Mouse (Mus musculus) ES-E14 (cell line): ENCODE measurements at regions not wholly inside any gene's neighbourhood (a gene's known extent, or its start where the extent isn't known, plus 50 kb on each side); places are given as distances from the start of the nearest gene placed in this dataset.

Experiments used
- CHD2 ChIP-seq: IDR thresholded peaks from 2 replicates; pipeline ENCODE4 v1.6.1; 2014; ENCODE audit warnings: mild to moderate bottlenecking, low read depth, low read length, inconsistent platforms
- HCFC1 ChIP-seq: IDR thresholded peaks from 2 replicates; pipeline ENCODE4 v1.6.1; 2012; ENCODE audit warnings: low read length, inconsistent platforms, borderline replicate concordance; ENCODE audit not compliant: insufficient read depth
- ZC3H11A ChIP-seq: IDR thresholded peaks from 2 replicates; pipeline ENCODE4 v1.6.1; 2012; ENCODE audit warnings: low read depth, mild to moderate bottlenecking, inconsistent platforms, low read length, borderline replicate concordance
- ZNF384 ChIP-seq: IDR thresholded peaks from 2 replicates; pipeline ENCODE4 v1.6.1; 2012; ENCODE audit warnings: low read depth, low read length, inconsistent platforms

- TF ChIP-seq ZC3H11A = no peak
- TF ChIP-seq ZNF384 = no peak
- no peak for TF ChIP-seq HCFC1
- TF ChIP-seq CHD2 = no peak
These were observed 304.2 kb upstream of the Tbx3 start for GRCm38 (mm10) chr5:119366296-119366695.
